Mouse (Mus musculus) limb, embryonic 13.5 days (tissue): Measurements from ENCODE around the gene Pcgf1. TPM values are rescaled to one million over a fixed set of nuclear protein-coding genes. Genes with fewer than 3 reads are reported as not detected.
A peak's percentile ranks its signal among the peaks of the same experiment; 100 is the strongest.

ENCODE experiments used
- ATAC-seq: fragments of 200-750 bp; cut with Nextera tagmentation; 2 replicates; pipeline ENCODE4 v1.8.0; 2017; ENCODE audit warnings: low read depth, moderate number of reproducible peaks, moderate TSS enrichment; ENCODE audit not compliant: low FRiP score
- H3K27ac ChIP-seq: fragments of 300-500 bp; sonication (generic); 2 replicates; pipeline ENCODE4 v1.5.1; 2015; ENCODE audit warnings: inconsistent platforms, mild to moderate bottlenecking, moderate library complexity
- H3K27me3 ChIP-seq: fragments of 300-500 bp; sonication (generic); 2 replicates; pipeline ENCODE4 v1.6.1; 2015; ENCODE audit warnings: mild to moderate bottlenecking, inconsistent platforms
- H3K36me3 ChIP-seq: fragments of 300-500 bp; sonication (generic); 2 replicates; pipeline ENCODE4 v1.6.1; 2015; ENCODE audit warnings: inconsistent platforms, mild to moderate bottlenecking, moderate library complexity
- H3K4me1 ChIP-seq: fragments of 300-500 bp; sonication (generic); 2 replicates; pipeline ENCODE4 v1.6.1; 2015; ENCODE audit warnings: inconsistent platforms
- H3K4me2 ChIP-seq: fragments of 300-500 bp; sonication (generic); replicated peaks from 2 replicates; pipeline ENCODE4 v1.6.1; 2015; ENCODE audit warnings: inconsistent platforms, mild to moderate bottlenecking, moderate library complexity
- H3K4me3 ChIP-seq: fragments of 300-500 bp; sonication (generic); 2 replicates; pipeline ENCODE4 v1.5.1; 2015; ENCODE audit warnings: moderate library complexity, mild to moderate bottlenecking, inconsistent platforms
- H3K9ac ChIP-seq: fragments of 300-500 bp; sonication (generic); 2 replicates; pipeline ENCODE4 v1.6.1; 2015; ENCODE audit warnings: mild to moderate bottlenecking, inconsistent platforms
- H3K9me3 ChIP-seq: fragments of 300-500 bp; sonication (generic); 2 replicates; pipeline ENCODE4 v1.6.1; 2016; ENCODE audit warnings: inconsistent platforms
- WGBS: fragments of 180-500 bp; shearing (Covaris S2); methylation state at CpG from one replicate; pipeline ENCODE4 v1.1.7; 2015; 5-methylcytosine and 5-hydroxymethylcytosine counted together
- polyA plus RNA-seq: library from polyadenylated mRNA; unstranded; fragments of >200 nt; fragmentation: Nextera tagmentation; extraction: Ambion mirVana; gene quantifications from 2 replicates; pipeline ENCODE4 v1.2.1, GENCODE M21; 2015

The Pcgf1 gene
- polyA plus RNA-seq, 1 experiment from 2014 or later: 40.3 TPM

- ATAC-seq: no peak
- Histone ChIP-seq H3K4me2 (peak overlapping the region; percentile 52), H3K9me3 (no peaks in the 10 kb centered on the region), H3K36me3 (peaks cover 4% of the 10 kb centered on the region), H3K27ac (no peak overlapping the region), H3K4me3 (peak overlapping the region; percentile 23), H3K27me3 (peaks cover 93% of the 10 kb centered on the region), H3K9ac (peak overlapping the region; percentile 13), H3K4me1 (peaks cover 43% of the 10 kb centered on the region)
- 2% methylated on average over 47 of the region's 47 CpGs for WGBS
These were observed 9.7 kb downstream of the Pcgf1 start for GRCm38 (mm10) chr6:83087205-83087925.

- Histone ChIP-seq H3K4me3 (peak overlapping the region; percentile 23; the same call in 1 of the 2 replicates), H3K9ac (peak overlapping the region; percentile 13)
These were observed 10.2 kb downstream of the Pcgf1 start for GRCm38 (mm10) chr6:83087926-83088260.

GRCm38 (mm10) chr6:83092416-83093127, 14.9 kb downstream of the Pcgf1 start:
- Histone ChIP-seq H3K4me2 (no peak overlapping the region), H3K4me3 (no peak overlapping the region), H3K27me3 (peaks cover 46% of the 10 kb centered on the region), H3K36me3 (no peaks in the 10 kb centered on the region), H3K9me3 (0 out of 2 replicates have a peak, but pooled peaks cover 3% of the 10 kb centered on the region), H3K9ac (no peak overlapping the region), H3K27ac (no peak overlapping the region), H3K4me1 (peaks cover 8% of the 10 kb centered on the region)
- no peak for ATAC-seq
- WGBS: 38% methylated on average over 6 of the region's 6 CpGs

More at GRCm38 (mm10) chr6:83087926-83088260, 10.2 kb downstream of the Pcgf1 start:
- 9% methylated on average over 9 of the region's 9 CpGs for WGBS
- Histone ChIP-seq H3K27me3 (peaks cover 92% of the 10 kb centered on the region), H3K4me1 (peaks cover 43% of the 10 kb centered on the region), H3K9me3 (no peaks in the 10 kb centered on the region), H3K4me2 (peak overlapping the region; percentile 52), H3K36me3 (no peaks in the 10 kb centered on the region), H3K27ac (no peak overlapping the region)
- no peak for ATAC-seq

GRCm38 (mm10) chr6:83095968-83096367, 18.3 kb downstream of the Pcgf1 start:
- Histone ChIP-seq H3K4me1 (no peaks in the 10 kb centered on the region; the same call in 1 of the 2 replicates), H3K4me2 (no peak overlapping the region), H3K9me3 (0 out of 2 replicates have a peak, but pooled peaks cover 3% of the 10 kb centered on the region), H3K27ac (no peak overlapping the region), H3K27me3 (peaks cover 15% of the 10 kb centered on the region), H3K4me3 (no peak overlapping the region), H3K9ac (no peak overlapping the region), H3K36me3 (no peaks in the 10 kb centered on the region)
- ATAC-seq: no peak
- WGBS: 53% methylated on average over 6 of the region's 6 CpGs

- Histone ChIP-seq H3K4me3 (no peak overlapping the region), H3K36me3 (no peaks in the 10 kb centered on the region), H3K4me1 (peaks cover 13% of the 10 kb centered on the region), H3K27me3 (peaks cover 2% of the 10 kb centered on the region; the same call in 1 of the 2 replicates), H3K4me2 (no peak overlapping the region), H3K27ac (no peak overlapping the region), H3K9ac (no peak overlapping the region), H3K9me3 (0 out of 2 replicates have a peak, but pooled peaks cover 3% of the 10 kb centered on the region)
- WGBS: 53% methylated on average over 2 of the region's 2 CpGs
- ATAC-seq: no peak
These were observed 20.7 kb downstream of the Pcgf1 start for GRCm38 (mm10) chr6:83098411-83098810.

GRCm38 (mm10) chr6:83101316-83101687, 23.6 kb downstream of the Pcgf1 start, which contains the start of the genes Ccdc142 and Gm42688:
Ccdc142 (plus strand) TSS chr6:83101601.
Gm42688 (plus strand) TSS chr6:83101617.
- ATAC-seq: peak; percentile 89
- Histone ChIP-seq H3K9me3 (no peaks in the 10 kb centered on the region), H3K36me3 (0 out of 2 replicates have a peak, but pooled peaks cover 3% of the 10 kb centered on the region), H3K4me1 (peaks cover 15% of the 10 kb centered on the region), H3K9ac (peak within 1 kb of the TSS; percentile 86), H3K27me3 (peaks cover 2% of the 10 kb centered on the region; the same call in 1 of the 2 replicates), H3K27ac (peak within 1 kb of the TSS; percentile 83), H3K4me3 (peak within 1 kb of the TSS; percentile 77), H3K4me2 (peak within 1 kb of the TSS; percentile 99)
- under 1% methylated on average over 25 of the region's 25 CpGs for WGBS

- WGBS: under 1% methylated on average over 74 of the region's 74 CpGs
- peaks cover 15% of the 10 kb centered on the region for H3K4me1 ChIP-seq
- H3K36me3 ChIP-seq: 0 out of 2 replicates have a peak, but pooled peaks cover 3% of the 10 kb centered on the region
- H3K9me3 ChIP-seq: no peaks in the 10 kb centered on the region
- peaks cover 2% of the 10 kb centered on the region; the same call in 1 of the 2 replicates for H3K27me3 ChIP-seq
- peak overlapping the region; percentile 83 for H3K27ac ChIP-seq
- ATAC-seq: peak; percentile 73
- peak overlapping the region; percentile 99 for H3K4me2 ChIP-seq
- peak overlapping the region; percentile 77 for H3K4me3 ChIP-seq
- H3K9ac ChIP-seq: peak overlapping the region; percentile 86
These were observed 24.3 kb downstream of the Pcgf1 start for GRCm38 (mm10) chr6:83101688-83102556.

- peaks cover 23% of the 10 kb centered on the region for H3K4me1 ChIP-seq
- no peaks in the 10 kb centered on the region for H3K9me3 ChIP-seq
- peak overlapping the region; percentile 99 for H3K4me2 ChIP-seq
- ATAC-seq: no peak
- H3K27me3 ChIP-seq: peaks cover 2% of the 10 kb centered on the region; the same call in 1 of the 2 replicates
- WGBS: 41% methylated on average over 11 of the region's 11 CpGs
- peaks cover 6% of the 10 kb centered on the region; the same call in 1 of the 2 replicates for H3K36me3 ChIP-seq
- peak overlapping the region; percentile 77 for H3K4me3 ChIP-seq
- peak overlapping the region; percentile 86; the same call in 1 of the 2 replicates for H3K9ac ChIP-seq
- H3K27ac ChIP-seq: no peak overlapping the region
These were observed 25.5 kb downstream of the Pcgf1 start for GRCm38 (mm10) chr6:83103130-83103650.

GRCm38 (mm10) chr6:83104158-83104557, 26.5 kb downstream of the Pcgf1 start:
- no peak overlapping the region for H3K4me3 ChIP-seq
- 71% methylated on average over 4 of the region's 4 CpGs for WGBS

GRCm38 (mm10) chr6:83107566-83108400, 30.1 kb downstream of the Pcgf1 start:
- ATAC-seq: peak; percentile 30; the same call in 1 of the 2 replicates
- Histone ChIP-seq H3K4me1 (peaks cover 31% of the 10 kb centered on the region), H3K9me3 (no peaks in the 10 kb centered on the region), H3K36me3 (peaks cover 15% of the 10 kb centered on the region; the same call in 1 of the 2 replicates), H3K27ac (no peak overlapping the region; the same call in 1 of the 2 replicates), H3K9ac (peak overlapping the region; percentile 95), H3K4me3 (peak overlapping the region; percentile 76), H3K27me3 (no peaks in the 10 kb centered on the region), H3K4me2 (peak overlapping the region; percentile 86)
- 36% methylated on average over 13 of the region's 13 CpGs for WGBS

More at GRCm38 (mm10) chr6:83104158-83104557, 26.5 kb downstream of the Pcgf1 start:
- no peaks in the 10 kb centered on the region for H3K9me3 ChIP-seq
- H3K4me1 ChIP-seq: peaks cover 28% of the 10 kb centered on the region
- H3K36me3 ChIP-seq: peaks cover 6% of the 10 kb centered on the region; the same call in 1 of the 2 replicates
- no peak overlapping the region for H3K9ac ChIP-seq
- no peak overlapping the region for H3K27ac ChIP-seq
- no peak for ATAC-seq
- H3K4me2 ChIP-seq: no peak overlapping the region
- H3K27me3 ChIP-seq: peaks cover 2% of the 10 kb centered on the region; the same call in 1 of the 2 replicates
